Mouse (Mus musculus) midbrain, embryonic 12.5 days (tissue): ENCODE measurements at regions not wholly inside any gene's neighbourhood (a gene's known extent, or its start where the extent isn't known, plus 50 kb on each side); places are given as distances from the start of the nearest gene placed in this dataset.

Source experiments
- ATAC-seq: fragments of 200-750 bp; cut with Nextera tagmentation; 2 replicates; pipeline ENCODE4 v1.8.0; 2017; ENCODE audit warnings: low read depth, moderate TSS enrichment, moderate library complexity; ENCODE audit not compliant: low FRiP score
- H3K27ac ChIP-seq: fragments of 300-500 bp; sonication (generic); replicated peaks from 2 replicates; pipeline ENCODE4 v1.5.1; 2016; ENCODE audit warnings: mild to moderate bottlenecking
- H3K27me3 ChIP-seq: fragments of 300-500 bp; sonication (generic); 2 replicates; pipeline ENCODE4 v1.6.1; 2016; ENCODE audit warnings: mild to moderate bottlenecking
- H3K36me3 ChIP-seq: fragments of 300-500 bp; sonication (generic); 2 replicates; pipeline ENCODE4 v1.6.1; 2016
- H3K4me1 ChIP-seq: fragments of 300-500 bp; sonication (generic); 2 replicates; pipeline ENCODE4 v1.6.1; 2016
- H3K4me2 ChIP-seq: fragments of 300-500 bp; sonication (generic); replicated peaks from 2 replicates; pipeline ENCODE4 v1.6.1; 2016; ENCODE audit warnings: mild to moderate bottlenecking, moderate library complexity
- H3K4me3 ChIP-seq: fragments of 300-500 bp; sonication (generic); 2 replicates; pipeline ENCODE4 v1.5.1; 2016; ENCODE audit warnings: mild to moderate bottlenecking
- H3K9ac ChIP-seq: fragments of 300-500 bp; sonication (generic); replicated peaks from 2 replicates; pipeline ENCODE4 v1.6.1; 2016; ENCODE audit warnings: mild to moderate bottlenecking, moderate library complexity
- H3K9me3 ChIP-seq: fragments of 300-500 bp; sonication (generic); 2 replicates; pipeline ENCODE4 v1.6.1; 2016; ENCODE audit warnings: mild to moderate bottlenecking
- WGBS: fragments of 180-500 bp; shearing (Covaris S2); methylation state at CpG from one replicate; pipeline ENCODE4 v1.1.7; 2016; 5-methylcytosine and 5-hydroxymethylcytosine counted together

GRCm38 (mm10) chr2:147789268-147789667 lies 257.5 kb downstream of the Foxa2 start:
- ATAC-seq = no peak

GRCm38 (mm10) chr2:147788001-147788400 lies 258.8 kb downstream of the Foxa2 start:
- 73% methylated on average over 3 of the region's 3 CpGs for WGBS
- H3K27ac ChIP-seq = no peak overlapping the region
- no peak overlapping the region for H3K9ac ChIP-seq
- ATAC-seq = no peak
- 0 out of 2 replicates have a peak, but pooled peaks cover 14% of the 10 kb centered on the region for H3K27me3 ChIP-seq
- no peaks in the 10 kb centered on the region for H3K9me3 ChIP-seq
- H3K36me3 ChIP-seq = no peaks in the 10 kb centered on the region
- H3K4me2 ChIP-seq = no peak overlapping the region
- H3K4me3 ChIP-seq = no peak overlapping the region
- H3K4me1 ChIP-seq = no peaks in the 10 kb centered on the region

More at GRCm38 (mm10) chr2:147789268-147789667, 257.5 kb downstream of the Foxa2 start:
- no peaks in the 10 kb centered on the region for H3K9me3 ChIP-seq
- H3K9ac ChIP-seq = no peak overlapping the region
- H3K36me3 ChIP-seq = no peaks in the 10 kb centered on the region
- H3K4me2 ChIP-seq = no peak overlapping the region
- no peak overlapping the region for H3K27ac ChIP-seq
- H3K4me1 ChIP-seq = no peaks in the 10 kb centered on the region
- 6% methylated on average over 3 of the region's 3 CpGs for WGBS
- 0 out of 2 replicates have a peak, but pooled peaks cover 14% of the 10 kb centered on the region for H3K27me3 ChIP-seq
- H3K4me3 ChIP-seq = no peak overlapping the region

GRCm38 (mm10) chr2:147782496-147782895 lies 264.3 kb downstream of the Foxa2 start:
- ATAC-seq = no peak
- H3K4me1 ChIP-seq = no peaks in the 10 kb centered on the region
- H3K9ac ChIP-seq = no peak overlapping the region
- H3K27ac ChIP-seq = no peak overlapping the region
- H3K4me3 ChIP-seq = no peak overlapping the region
- no peak overlapping the region for H3K4me2 ChIP-seq
- no peaks in the 10 kb centered on the region for H3K9me3 ChIP-seq
- 0 out of 2 replicates have a peak, but pooled peaks cover 5% of the 10 kb centered on the region for H3K27me3 ChIP-seq
- no peaks in the 10 kb centered on the region for H3K36me3 ChIP-seq
- 95% methylated on average over 2 of the region's 2 CpGs for WGBS

- no peak for ATAC-seq
- H3K9ac ChIP-seq = no peak overlapping the region
- H3K9me3 ChIP-seq = no peaks in the 10 kb centered on the region
- 52% methylated on average over 2 of the region's 2 CpGs for WGBS
- H3K27me3 ChIP-seq = no peaks in the 10 kb centered on the region
- H3K4me1 ChIP-seq = no peaks in the 10 kb centered on the region
- H3K4me3 ChIP-seq = no peak overlapping the region
- no peak overlapping the region for H3K4me2 ChIP-seq
- no peaks in the 10 kb centered on the region for H3K36me3 ChIP-seq
- no peak overlapping the region for H3K27ac ChIP-seq
Observed at GRCm38 (mm10) chr2:147776316-147776715, 270.5 kb downstream of the Foxa2 start.

- ATAC-seq = no peak
- Histone ChIP-seq H3K9me3 (no peaks in the 10 kb centered on the region), H3K27ac (no peak overlapping the region), H3K36me3 (no peaks in the 10 kb centered on the region), H3K4me3 (no peak overlapping the region), H3K4me2 (no peak overlapping the region), H3K9ac (no peak overlapping the region), H3K27me3 (no peaks in the 10 kb centered on the region), H3K4me1 (no peaks in the 10 kb centered on the region)
- 59% methylated on average over 1 of the region's 1 CpGs for WGBS
Observed at GRCm38 (mm10) chr2:147772579-147772978, 274.2 kb downstream of the Foxa2 start.

- no peak overlapping the region for H3K4me3 ChIP-seq
- H3K4me1 ChIP-seq = no peaks in the 10 kb centered on the region
- WGBS = 64% methylated on average over 2 of the region's 2 CpGs
- H3K9ac ChIP-seq = no peak overlapping the region
- no peak overlapping the region for H3K27ac ChIP-seq
- H3K36me3 ChIP-seq = no peaks in the 10 kb centered on the region
- H3K4me2 ChIP-seq = no peak overlapping the region
- ATAC-seq = no peak
- H3K9me3 ChIP-seq = no peaks in the 10 kb centered on the region
- no peaks in the 10 kb centered on the region; the same call in none of the 2 replicates for H3K27me3 ChIP-seq
Observed at GRCm38 (mm10) chr2:147753089-147753488, 293.7 kb downstream of the Foxa2 start.

- Histone ChIP-seq H3K27ac (no peak overlapping the region), H3K9ac (no peak overlapping the region), H3K4me1 (no peaks in the 10 kb centered on the region), H3K36me3 (no peaks in the 10 kb centered on the region), H3K4me2 (no peak overlapping the region), H3K9me3 (no peaks in the 10 kb centered on the region), H3K27me3 (no peaks in the 10 kb centered on the region; the same call in 1 of the 2 replicates), H3K4me3 (no peak overlapping the region)
- WGBS = 92% methylated on average over 3 of the region's 3 CpGs
- ATAC-seq = no peak
Observed at GRCm38 (mm10) chr2:147751831-147752230, 294.9 kb downstream of the Foxa2 start.

- H3K4me2 ChIP-seq = no peak overlapping the region
- no peaks in the 10 kb centered on the region for H3K4me1 ChIP-seq
- H3K9ac ChIP-seq = no peak overlapping the region
- no peaks in the 10 kb centered on the region; the same call in 1 of the 2 replicates for H3K27me3 ChIP-seq
- WGBS = 69% methylated on average over 4 of the region's 4 CpGs
- no peaks in the 10 kb centered on the region for H3K9me3 ChIP-seq
- H3K4me3 ChIP-seq = no peak overlapping the region
- no peak overlapping the region for H3K27ac ChIP-seq
- ATAC-seq = no peak
- H3K36me3 ChIP-seq = no peaks in the 10 kb centered on the region
Observed at GRCm38 (mm10) chr2:147748006-147748405, 298.8 kb downstream of the Foxa2 start.

- H3K9ac ChIP-seq = no peak overlapping the region
- no peak overlapping the region for H3K27ac ChIP-seq
- peaks cover 3% of the 10 kb centered on the region for H3K27me3 ChIP-seq
- no peak overlapping the region for H3K4me3 ChIP-seq
- H3K4me1 ChIP-seq = no peaks in the 10 kb centered on the region
- H3K9me3 ChIP-seq = no peaks in the 10 kb centered on the region
- 93% methylated on average over 2 of the region's 2 CpGs for WGBS
- no peak for ATAC-seq
- H3K36me3 ChIP-seq = no peaks in the 10 kb centered on the region
- H3K4me2 ChIP-seq = no peak overlapping the region
Observed at GRCm38 (mm10) chr2:147743908-147744307, 302.9 kb downstream of the Foxa2 start.

- 47% methylated on average over 10 of the region's 10 CpGs for WGBS
- ATAC-seq = peak; percentile 67; the same call in 1 of the 2 replicates
- Histone ChIP-seq H3K36me3 (no peaks in the 10 kb centered on the region), H3K9me3 (no peaks in the 10 kb centered on the region), H3K4me3 (no peak overlapping the region), H3K9ac (no peak overlapping the region), H3K27me3 (peaks cover 5% of the 10 kb centered on the region; the same call in 1 of the 2 replicates), H3K4me1 (no peaks in the 10 kb centered on the region), H3K4me2 (no peak overlapping the region), H3K27ac (no peak overlapping the region)
Observed at GRCm38 (mm10) chr2:147738307-147738872, 308.4 kb downstream of the Foxa2 start.

- no peaks in the 10 kb centered on the region for H3K9me3 ChIP-seq
- no peak overlapping the region for H3K4me3 ChIP-seq
- H3K27ac ChIP-seq = no peak overlapping the region
- no peak overlapping the region for H3K4me2 ChIP-seq
- no peak overlapping the region for H3K9ac ChIP-seq
- H3K27me3 ChIP-seq = no peaks in the 10 kb centered on the region
- H3K4me1 ChIP-seq = no peaks in the 10 kb centered on the region
- WGBS = 85% methylated on average over 4 of the region's 4 CpGs
- no peaks in the 10 kb centered on the region for H3K36me3 ChIP-seq
- no peak for ATAC-seq
Observed at GRCm38 (mm10) chr2:147727396-147727795, 319.4 kb downstream of the Foxa2 start.

GRCm38 (mm10) chr2:147718936-147719335 lies 327.8 kb downstream of the Foxa2 start:
- 80% methylated on average over 3 of the region's 3 CpGs for WGBS
- no peaks in the 10 kb centered on the region for H3K36me3 ChIP-seq
- H3K27me3 ChIP-seq = no peaks in the 10 kb centered on the region
- H3K27ac ChIP-seq = no peak overlapping the region
- ATAC-seq = no peak
- no peaks in the 10 kb centered on the region for H3K9me3 ChIP-seq
- no peak overlapping the region for H3K4me2 ChIP-seq
- H3K4me3 ChIP-seq = no peak overlapping the region
- H3K4me1 ChIP-seq = no peaks in the 10 kb centered on the region
- H3K9ac ChIP-seq = no peak overlapping the region

- Histone ChIP-seq H3K4me1 (no peaks in the 10 kb centered on the region), H3K4me2 (no peak overlapping the region), H3K36me3 (no peaks in the 10 kb centered on the region), H3K27ac (no peak overlapping the region), H3K27me3 (no peaks in the 10 kb centered on the region), H3K9me3 (no peaks in the 10 kb centered on the region), H3K9ac (no peak overlapping the region), H3K4me3 (no peak overlapping the region)
- no peak for ATAC-seq
- 91% methylated on average over 12 of the region's 12 CpGs for WGBS
Observed at GRCm38 (mm10) chr2:147717484-147717947, 329.3 kb downstream of the Foxa2 start.
